Mouse (Mus musculus) midbrain, embryonic 16.5 days (tissue): ENCODE measurements at regions not wholly inside any gene's neighbourhood (a gene's known extent, or its start where the extent isn't known, plus 50 kb on each side); places are given as distances from the start of the nearest gene placed in this dataset.

Experiments used
- ATAC-seq: fragments of 200-750 bp; cut with Nextera tagmentation; 2 replicates; pipeline ENCODE4 v1.8.0; 2017; ENCODE audit warnings: moderate TSS enrichment
- H3K27ac ChIP-seq: fragments of 300-500 bp; sonication (generic); 2 replicates; pipeline ENCODE4 v1.5.1; 2014; ENCODE audit warnings: mild to moderate bottlenecking, low read length, mixed read lengths
- H3K27me3 ChIP-seq: fragments of 300-500 bp; sonication (generic); 2 replicates; pipeline ENCODE4 v1.6.1; 2014; ENCODE audit warnings: low read depth, low read length, mixed read lengths; ENCODE audit not compliant: control insufficient read depth, insufficient read depth
- H3K36me3 ChIP-seq: fragments of 300-500 bp; sonication (generic); 2 replicates; pipeline ENCODE4 v1.6.1; 2014; ENCODE audit warnings: mild to moderate bottlenecking, low read length, moderate library complexity, mixed read lengths; ENCODE audit not compliant: control insufficient read depth, insufficient read depth
- H3K4me1 ChIP-seq: fragments of 300-500 bp; sonication (generic); 2 replicates; pipeline ENCODE4 v1.6.1; 2014; ENCODE audit warnings: mild to moderate bottlenecking, low read length, mixed read lengths; ENCODE audit not compliant: control insufficient read depth, insufficient read depth
- H3K4me2 ChIP-seq: fragments of 300-500 bp; sonication (generic); 2 replicates; pipeline ENCODE4 v1.6.1; 2014; ENCODE audit warnings: mild to moderate bottlenecking, low read length, mixed read lengths
- H3K4me3 ChIP-seq: fragments of 300-500 bp; sonication (generic); 2 replicates; pipeline ENCODE4 v1.5.1; 2014; ENCODE audit warnings: low read depth, mild to moderate bottlenecking, low read length, moderate library complexity, mixed read lengths
- H3K9ac ChIP-seq: fragments of 300-500 bp; sonication (generic); 2 replicates; pipeline ENCODE4 v1.6.1; 2014; ENCODE audit warnings: low read depth, low read length, mixed read lengths
- H3K9me3 ChIP-seq: fragments of 300-500 bp; sonication (generic); replicated peaks from 2 replicates; pipeline ENCODE4 v1.6.1; 2014; ENCODE audit warnings: mild to moderate bottlenecking, low read length, mixed read lengths; ENCODE audit not compliant: control insufficient read depth, poor library complexity, severe bottlenecking
- WGBS: fragments of 180-500 bp; shearing (Covaris S2); extraction: QIAGEN DNeasy Blood & Tissue Kit; methylation state at CpG from one replicate; pipeline ENCODE4 v1.1.7; 2014; 5-methylcytosine and 5-hydroxymethylcytosine counted together

DNA sequence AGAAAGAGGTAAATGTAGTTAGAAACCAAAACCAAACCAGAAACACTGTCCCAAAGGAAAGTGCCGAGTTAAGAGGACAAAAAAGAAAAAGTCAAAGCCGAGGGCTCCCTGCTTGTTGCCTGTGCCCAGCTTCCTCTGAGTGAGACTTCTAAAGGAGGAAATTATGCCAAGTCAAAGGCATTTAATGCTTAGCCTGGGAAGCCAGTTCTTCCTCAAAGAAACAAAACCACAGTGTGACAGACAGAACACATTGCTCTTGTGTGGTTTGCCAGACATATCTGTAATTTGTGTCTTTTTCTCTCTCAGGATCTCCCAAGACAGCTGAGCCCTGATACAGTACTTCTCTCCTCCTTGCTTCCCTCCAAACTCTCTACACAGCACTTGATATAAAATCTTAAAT is 69.6 kb upstream of the Ifngr1 start:
- no peak overlapping the region for H3K27ac ChIP-seq
- no peak overlapping the region for H3K9ac ChIP-seq
- no peaks in the 10 kb centered on the region for H3K36me3 ChIP-seq
- WGBS, result 69% methylated on average over 2 of the region's 2 CpGs
- H3K4me3 ChIP-seq, result no peak overlapping the region
- no peaks in the 10 kb centered on the region for H3K27me3 ChIP-seq
- no peaks in the 10 kb centered on the region for H3K4me1 ChIP-seq
- no peaks in the 10 kb centered on the region for H3K9me3 ChIP-seq
- no peak overlapping the region for H3K4me2 ChIP-seq
- ATAC-seq, result no peak

GRCm38 (mm10) chr10:19525939-19526338 is 65.8 kb upstream of the Ifngr1 start:
- ATAC-seq, result no peak
- Histone ChIP-seq H3K4me2 (no peak overlapping the region), H3K4me1 (no peaks in the 10 kb centered on the region)

DNA sequence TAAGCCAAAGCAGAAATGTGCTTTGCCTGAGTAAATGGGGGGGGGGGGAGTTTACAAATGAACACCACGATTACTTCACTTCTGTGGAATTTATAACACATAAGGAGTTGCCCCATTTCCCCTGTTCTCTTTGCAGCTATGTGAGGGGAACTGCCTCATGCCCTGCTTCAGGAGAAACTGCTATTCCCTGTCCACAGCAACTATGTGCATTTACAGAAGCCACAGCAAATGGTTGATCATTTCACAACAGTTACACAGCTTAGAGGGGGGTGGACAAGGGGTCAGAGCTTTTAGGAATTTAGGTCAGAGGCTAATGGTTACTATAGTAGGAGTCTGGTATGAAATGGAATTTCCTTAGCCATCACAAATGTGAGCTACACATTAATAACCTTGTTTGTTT is 65.4 kb upstream of the Ifngr1 start:
- no peak overlapping the region for H3K9ac ChIP-seq
- no peak overlapping the region for H3K4me2 ChIP-seq
- H3K4me3 ChIP-seq, result no peak overlapping the region
- no peaks in the 10 kb centered on the region for H3K36me3 ChIP-seq
- H3K9me3 ChIP-seq, result no peaks in the 10 kb centered on the region
- 44% methylated on average over 1 of the region's 1 CpGs for WGBS
- no peak overlapping the region for H3K27ac ChIP-seq
- no peaks in the 10 kb centered on the region for H3K4me1 ChIP-seq
- no peak for ATAC-seq
- no peaks in the 10 kb centered on the region for H3K27me3 ChIP-seq

More at GRCm38 (mm10) chr10:19525939-19526338, 65.8 kb upstream of the Ifngr1 start:
- H3K9me3 ChIP-seq, result no peaks in the 10 kb centered on the region
- H3K27ac ChIP-seq, result no peak overlapping the region
- no peaks in the 10 kb centered on the region for H3K27me3 ChIP-seq
- H3K9ac ChIP-seq, result no peak overlapping the region
- H3K4me3 ChIP-seq, result no peak overlapping the region
- no peaks in the 10 kb centered on the region for H3K36me3 ChIP-seq

- no peaks in the 10 kb centered on the region for H3K9me3 ChIP-seq
These were observed 62.1 kb upstream of the Ifngr1 start for GRCm38 (mm10) chr10:19529655-19530054.

GRCm38 (mm10) chr10:19530056-19530455 is 61.7 kb upstream of the Ifngr1 start:
- Histone ChIP-seq H3K4me3 (no peak overlapping the region), H3K36me3 (no peaks in the 10 kb centered on the region), H3K9me3 (no peaks in the 10 kb centered on the region), H3K27me3 (no peaks in the 10 kb centered on the region), H3K4me2 (no peak overlapping the region), H3K27ac (no peak overlapping the region), H3K9ac (no peak overlapping the region), H3K4me1 (no peaks in the 10 kb centered on the region)
- 96% methylated on average over 6 of the region's 6 CpGs for WGBS
- ATAC-seq, result no peak

More at GRCm38 (mm10) chr10:19529655-19530054, 62.1 kb upstream of the Ifngr1 start:
- no peaks in the 10 kb centered on the region for H3K4me1 ChIP-seq
- H3K4me3 ChIP-seq, result no peak overlapping the region
- H3K27ac ChIP-seq, result no peak overlapping the region
- H3K27me3 ChIP-seq, result no peaks in the 10 kb centered on the region
- H3K9ac ChIP-seq, result no peak overlapping the region
- WGBS, result 93% methylated on average over 5 of the region's 5 CpGs
- no peak for ATAC-seq
- H3K36me3 ChIP-seq, result no peaks in the 10 kb centered on the region
- no peak overlapping the region for H3K4me2 ChIP-seq

GRCm38 (mm10) chr10:19531452-19531851 is 60.3 kb upstream of the Ifngr1 start:
- WGBS, result 54% methylated on average over 1 of the region's 1 CpGs

DNA sequence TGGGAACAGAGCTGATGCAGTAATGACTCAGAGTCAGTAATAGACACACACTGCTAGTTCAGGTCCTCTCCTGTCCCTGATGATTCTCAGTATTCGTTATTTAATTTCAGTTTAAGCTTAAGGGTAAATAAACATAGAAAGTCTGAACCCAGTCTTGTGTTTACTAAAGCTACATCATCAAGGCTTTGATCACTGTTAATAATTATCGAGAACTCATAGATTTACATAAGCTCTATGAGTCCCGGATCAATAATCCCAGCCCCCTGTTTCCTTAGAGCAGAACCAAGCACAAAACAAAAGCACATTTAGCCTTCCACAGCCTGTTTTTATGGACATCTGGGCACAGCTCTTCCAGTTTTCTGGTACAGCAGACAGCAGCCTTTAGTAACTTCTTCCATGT is 59.0 kb upstream of the Ifngr1 start:
- Histone ChIP-seq H3K9ac (no peak overlapping the region), H3K27ac (no peak overlapping the region), H3K27me3 (no peaks in the 10 kb centered on the region), H3K4me3 (no peak overlapping the region), H3K4me1 (no peaks in the 10 kb centered on the region), H3K4me2 (no peak overlapping the region), H3K9me3 (no peaks in the 10 kb centered on the region), H3K36me3 (no peaks in the 10 kb centered on the region)
- no peak for ATAC-seq
- WGBS, result 79% methylated on average over 3 of the region's 3 CpGs

More at GRCm38 (mm10) chr10:19531452-19531851, 60.3 kb upstream of the Ifngr1 start:
- Histone ChIP-seq H3K9ac (no peak overlapping the region), H3K4me2 (no peak overlapping the region), H3K9me3 (no peaks in the 10 kb centered on the region), H3K4me3 (no peak overlapping the region), H3K27me3 (no peaks in the 10 kb centered on the region), H3K27ac (no peak overlapping the region), H3K36me3 (no peaks in the 10 kb centered on the region), H3K4me1 (no peaks in the 10 kb centered on the region)
- ATAC-seq, result no peak

GRCm38 (mm10) chr10:19533846-19534245 is 57.9 kb upstream of the Ifngr1 start:
- ATAC-seq, result no peak
- no peaks in the 10 kb centered on the region for H3K36me3 ChIP-seq
- H3K4me1 ChIP-seq, result no peaks in the 10 kb centered on the region
- H3K9ac ChIP-seq, result no peak overlapping the region
- H3K27ac ChIP-seq, result no peak overlapping the region
- no peak overlapping the region for H3K4me3 ChIP-seq
- H3K9me3 ChIP-seq, result no peaks in the 10 kb centered on the region
- H3K4me2 ChIP-seq, result no peak overlapping the region
- 86% methylated on average over 1 of the region's 1 CpGs for WGBS
- H3K27me3 ChIP-seq, result no peaks in the 10 kb centered on the region
